Mouse (Mus musculus) small intestine, adult 10 weeks (tissue): ENCODE results near the gene Hoxb7. TPM values are rescaled to one million over a fixed set of nuclear protein-coding genes. Genes with fewer than 3 reads are reported as not detected.

ENCODE experiments used
- polyA plus RNA-seq: library from polyadenylated mRNA; stranded (reverse); fragments of 350-450 nt; fragmentation: Illumina TruSeq; extraction: RNeasy Lipid Tissue Mini Kit (QIAGEN cat#74804); gene quantifications from one replicate; pipeline ENCODE4 v1.2.3, GENCODE M21; 2014; ENCODE audit warnings: low replicate concordance

Gene Hoxb7
- polyA plus RNA-seq = 1.3 TPM

DNA sequence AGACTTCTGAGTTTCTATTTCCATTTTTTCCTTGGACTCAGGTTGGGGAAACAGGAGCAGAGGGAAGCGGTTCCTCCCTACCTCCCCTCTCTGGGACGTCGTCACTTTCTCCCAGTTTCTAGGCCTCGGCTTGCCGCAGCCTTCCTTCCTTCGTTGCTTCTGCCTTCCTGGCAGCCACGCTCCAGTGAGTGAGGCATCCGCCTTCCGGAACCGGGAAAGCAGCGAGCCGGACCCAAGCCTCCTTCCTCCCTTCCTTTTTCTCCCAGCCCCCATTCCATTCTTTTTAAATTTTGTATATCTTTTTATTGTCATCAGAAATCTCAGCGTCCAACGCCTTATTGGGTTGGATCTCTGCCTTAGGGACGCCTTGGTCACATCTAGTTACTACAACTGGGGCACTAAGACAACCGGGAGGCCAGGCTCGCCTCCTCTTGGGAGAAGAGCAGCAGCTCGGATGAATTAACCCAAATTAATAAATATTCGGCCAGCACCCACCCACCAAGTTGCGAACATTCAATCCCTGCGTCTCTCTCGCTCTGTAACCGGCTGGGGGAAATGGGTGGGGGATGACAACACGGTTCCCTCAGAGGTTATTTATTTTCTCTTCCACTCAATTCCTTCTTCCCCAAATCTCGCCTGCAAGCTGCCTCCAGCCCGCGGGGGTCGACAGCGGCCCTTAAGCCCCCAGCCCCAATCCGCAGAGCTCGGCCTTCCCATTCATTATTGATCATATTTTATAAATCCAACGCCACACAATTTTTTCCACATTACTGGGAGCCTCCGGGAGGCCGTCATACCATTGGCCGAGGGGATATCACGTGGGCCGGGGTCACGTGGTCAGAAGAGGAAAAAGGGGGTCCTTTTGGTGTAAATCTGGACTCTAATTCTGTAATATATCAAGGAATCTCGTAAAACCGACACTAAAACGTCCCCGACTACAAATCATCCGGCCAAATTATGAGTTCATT is at the start of gene Hoxb7:
Hoxb7 (plus strand) TSS at position 853 of the 968 bp plus-strand sequence.

DNA sequence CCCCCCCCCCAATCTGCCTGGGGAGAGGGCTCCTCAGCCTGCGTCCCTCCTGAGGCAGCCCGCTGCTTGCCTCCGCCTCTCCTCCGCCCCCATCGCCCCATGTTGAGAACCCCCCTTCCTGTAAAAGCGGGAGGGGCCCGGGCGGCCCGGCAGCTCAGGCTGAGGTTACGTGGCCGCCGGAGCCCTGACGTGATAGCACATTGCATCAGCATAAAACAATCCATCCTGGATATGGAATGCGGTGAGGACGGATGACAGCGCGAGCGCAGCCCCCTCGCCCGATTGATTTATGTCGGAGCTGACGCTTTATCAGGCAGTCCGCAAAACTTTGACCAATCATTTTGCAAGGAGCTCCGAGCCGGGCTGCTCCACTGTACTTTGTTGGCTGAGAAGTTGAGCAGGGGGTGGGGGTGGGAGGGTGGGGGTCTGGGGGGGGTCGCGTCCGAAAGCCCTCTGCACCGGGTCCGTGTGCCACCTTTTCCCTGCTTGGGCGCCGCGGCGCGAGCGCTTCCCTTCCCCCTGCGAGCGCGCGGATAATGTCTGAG is 15.4 kb upstream of the Hoxb7 start, which contains the start of gene Hoxb9:
Hoxb9 (plus strand) TSS at position 462 of the 545 bp plus-strand sequence.

DNA sequence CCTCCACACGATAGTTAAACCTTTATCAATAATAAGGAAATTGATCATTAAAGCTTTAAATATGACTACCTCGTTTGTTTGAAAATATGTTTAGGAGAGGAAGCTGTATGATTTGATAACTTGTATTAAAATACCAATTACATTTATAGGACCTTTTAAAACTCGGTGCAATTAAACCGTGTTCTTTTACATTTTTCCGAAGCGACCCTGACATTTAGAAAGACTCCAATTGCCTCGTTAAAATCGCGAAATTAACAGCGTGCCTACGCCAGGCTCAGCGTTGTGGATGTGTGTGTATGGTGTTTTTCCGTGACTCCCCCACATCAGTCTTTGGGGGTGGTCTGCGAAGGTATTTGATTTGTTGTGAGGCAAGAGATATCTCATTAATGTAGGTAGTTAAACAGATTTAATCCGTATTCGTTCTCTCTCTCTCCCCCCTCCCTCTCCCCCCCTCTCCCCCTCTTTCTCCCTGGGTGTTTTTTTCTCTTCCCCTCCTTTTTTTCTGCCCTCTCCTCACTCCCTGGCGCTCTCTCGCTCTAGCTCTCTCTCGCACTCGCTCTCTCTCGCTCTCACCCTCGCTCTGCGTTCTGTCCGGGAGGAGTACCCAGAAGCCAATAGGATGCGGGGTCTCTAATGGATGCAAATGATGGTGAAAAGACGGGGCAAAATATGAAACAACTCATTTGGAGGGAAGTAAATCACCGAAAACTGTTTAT is 4.4 kb upstream of the Hoxb7 start, which contains the start of gene Hoxb8:
Hoxb8 (plus strand) TSS at position 51 of the 716 bp plus-strand sequence.

DNA sequence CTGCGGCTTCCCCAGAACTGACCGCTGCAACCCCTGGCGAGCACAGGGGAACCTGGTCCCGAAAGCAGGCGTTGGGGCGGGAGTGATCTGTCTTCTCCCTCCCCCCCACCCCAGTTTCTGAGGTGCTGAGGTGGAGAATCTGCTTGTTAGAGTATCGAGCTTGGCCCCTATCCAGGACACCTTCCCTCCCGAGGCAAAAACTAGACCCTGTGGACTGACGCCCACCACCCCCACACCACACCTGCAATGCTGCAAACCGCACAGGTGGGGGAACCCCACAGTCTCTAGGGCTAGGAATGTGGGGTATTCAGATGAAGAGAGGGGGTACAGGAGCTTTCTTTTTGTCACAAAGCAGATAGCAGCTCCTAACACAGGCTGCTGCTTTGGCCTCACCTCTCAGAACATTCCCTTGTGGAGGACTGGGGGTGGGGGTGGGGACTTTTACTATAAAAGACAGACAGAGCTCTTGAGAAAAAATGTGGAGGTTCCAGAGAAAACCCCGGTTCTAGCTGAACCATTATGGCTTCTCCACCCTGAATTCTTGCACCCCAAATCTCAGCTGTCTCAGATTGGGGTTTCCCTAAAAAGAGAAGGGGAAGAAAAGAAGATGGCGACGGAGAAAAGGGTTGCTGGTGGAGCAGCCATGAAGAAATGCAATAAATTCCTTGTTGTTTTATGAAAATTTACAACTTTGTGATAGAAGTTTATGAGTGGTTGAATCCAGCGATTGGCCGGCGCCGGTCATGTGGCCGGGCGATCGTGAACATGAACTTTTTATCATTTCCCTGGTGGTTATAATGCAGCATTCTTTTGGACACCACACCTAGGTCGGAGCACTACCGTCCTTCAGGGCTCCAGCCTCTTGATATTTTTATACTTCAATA is 5.5 kb downstream of the Hoxb7 start, which contains the start of gene Hoxb6:
Hoxb6 (plus strand) TSS at position 796 of the 884 bp plus-strand sequence.

DNA sequence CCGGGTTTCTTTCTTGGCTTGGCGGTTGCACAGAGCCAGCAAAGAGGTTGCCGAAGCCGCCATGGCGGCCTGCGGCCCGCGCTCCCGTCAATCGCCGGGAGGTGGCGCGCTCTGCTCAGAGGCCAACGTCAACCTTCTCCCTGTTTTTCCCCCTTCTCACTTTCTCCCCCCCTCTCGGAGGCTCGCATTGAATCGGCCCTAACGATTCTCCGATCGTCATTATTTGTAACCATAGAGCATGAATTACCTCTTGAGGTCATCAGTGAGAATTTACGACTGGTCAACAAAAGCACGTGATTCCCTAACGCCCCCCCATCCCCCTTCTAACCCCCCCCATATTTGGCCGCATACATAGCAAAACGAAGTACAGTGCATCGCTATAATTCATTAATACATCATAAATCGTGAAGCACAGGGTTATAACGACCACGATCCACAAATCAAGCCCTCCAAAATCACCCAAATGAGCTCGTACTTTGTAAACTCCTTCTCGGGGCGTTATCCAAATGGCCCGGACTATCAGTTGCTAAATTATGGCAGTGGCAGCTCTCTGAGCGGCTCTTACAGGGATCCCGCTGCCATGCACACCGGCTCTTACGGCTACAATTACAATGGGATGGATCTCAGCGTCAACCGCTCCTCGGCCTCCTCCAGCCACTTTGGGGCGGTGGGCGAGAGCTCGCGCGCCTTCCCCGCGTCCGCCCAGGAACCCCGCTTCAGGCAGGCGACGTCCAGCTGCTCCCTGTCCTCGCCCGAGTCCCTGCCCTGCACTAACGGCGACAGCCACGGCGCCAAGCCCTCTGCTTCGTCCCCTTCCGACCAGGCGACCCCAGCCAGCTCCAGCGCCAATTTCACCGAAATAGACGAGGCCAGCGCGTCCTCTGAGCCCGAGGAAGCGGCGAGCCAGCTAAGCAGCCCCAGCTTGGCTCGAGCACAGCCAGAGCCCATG is 17.0 kb downstream of the Hoxb7 start, which contains the start of gene Hoxb5:
Hoxb5 (plus strand) TSS at position 186 of the 949 bp plus-strand sequence.

DNA sequence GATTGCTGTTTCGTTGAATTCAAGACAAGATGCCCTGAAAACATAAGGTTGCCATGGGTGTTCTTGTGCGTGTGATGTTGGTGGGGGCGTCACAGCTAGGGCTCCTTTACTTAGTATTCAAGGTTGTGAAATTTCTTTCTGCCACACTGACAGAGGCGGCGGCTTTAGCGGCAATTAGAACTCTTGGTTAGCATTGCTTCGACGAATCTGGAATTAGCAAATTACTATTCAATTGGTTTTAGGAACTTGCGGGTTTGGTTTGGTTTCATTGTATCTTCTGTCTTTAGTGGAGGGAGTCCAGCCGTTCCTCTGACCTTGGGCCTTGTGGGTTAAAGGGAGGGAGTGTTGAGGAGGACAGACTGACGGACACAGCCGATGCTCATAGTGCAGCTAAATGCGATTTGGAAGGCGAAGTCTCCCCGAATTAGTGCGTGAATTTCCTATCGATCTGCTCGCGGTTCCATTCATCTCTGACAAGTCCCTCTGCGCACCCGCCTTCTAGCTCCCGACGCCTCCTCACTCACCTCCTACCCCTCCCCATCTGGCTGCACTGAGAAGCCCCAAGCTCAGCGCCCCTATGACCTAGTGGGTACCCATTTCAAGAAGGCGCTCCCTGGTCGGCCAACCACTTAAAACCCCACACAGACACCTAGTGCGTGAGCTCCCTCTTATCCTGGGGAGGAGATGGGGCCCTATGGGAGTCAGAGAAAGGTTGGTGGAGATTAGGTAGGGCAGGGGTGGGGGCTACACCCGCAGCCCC is 31.4 kb downstream of the Hoxb7 start, which contains the start of gene Hoxb4:
Hoxb4 (plus strand) TSS at position 660 of the 760 bp plus-strand sequence.

DNA sequence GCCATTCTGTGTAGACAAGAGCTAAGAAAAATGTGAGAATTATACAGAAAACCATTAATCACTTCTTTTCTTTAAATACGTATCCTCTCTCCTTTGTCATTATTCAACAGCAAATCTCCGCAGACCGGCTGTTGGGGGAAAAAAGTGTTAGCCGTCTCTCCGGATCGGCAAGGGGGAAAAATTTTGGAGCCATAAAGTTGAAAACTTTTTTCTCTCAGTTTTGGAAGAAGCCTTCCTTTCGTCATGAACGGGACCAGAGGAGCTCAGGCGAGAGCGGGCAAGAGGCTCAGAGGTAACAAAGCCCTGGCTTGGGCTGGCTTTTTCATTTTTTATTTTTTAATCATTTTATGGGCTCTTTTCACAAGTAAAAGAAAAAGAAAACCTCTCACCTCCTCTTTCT is 36.7 kb downstream of the Hoxb7 start, which contains the start of gene Hoxb3:
Hoxb3 (plus strand) TSS at position 173 of the 400 bp plus-strand sequence.

Other genes with a start within 250 kb of the Hoxb7 start
- 16.7 TPM for gene Ube2z, start 221.2 kb upstream of the Hoxb7 start, polyA plus RNA-seq
- 2.2 TPM for gene Atp5g1, start 211.0 kb upstream of the Hoxb7 start, polyA plus RNA-seq
- gene Calcoco2, start 174.7 kb upstream of the Hoxb7 start, polyA plus RNA-seq = not detected
- gene Ttll6, start 152.8 kb upstream of the Hoxb7 start, polyA plus RNA-seq = not detected
- gene Hoxb13, start 92.3 kb upstream of the Hoxb7 start, polyA plus RNA-seq = not detected
- gene Hoxb9, start 15.2 kb upstream of the Hoxb7 start, polyA plus RNA-seq = not detected
- gene Hoxb8, start 4.7 kb upstream of the Hoxb7 start, polyA plus RNA-seq = not detected
- gene Hoxb6, start 5.9 kb downstream of the Hoxb7 start, polyA plus RNA-seq = 0.56 TPM
- 0.82 TPM for gene Hoxb5, start 16.7 kb downstream of the Hoxb7 start, polyA plus RNA-seq
- 3.3 TPM for gene Hoxb4, start 31.6 kb downstream of the Hoxb7 start, polyA plus RNA-seq
- gene Hoxb3, start 36.7 kb downstream of the Hoxb7 start, polyA plus RNA-seq = 5.1 TPM
- 4.3 TPM for gene Hoxb2, start 63.9 kb downstream of the Hoxb7 start, polyA plus RNA-seq
- gene Hoxb1, start 79.1 kb downstream of the Hoxb7 start, polyA plus RNA-seq = not detected
- gene Skap1, start 178.0 kb downstream of the Hoxb7 start, polyA plus RNA-seq = 2.2 TPM